ENCODE assay signal across 8 mouse cellular contexts in genomic region chr19:8839103-8839907, GRCm38 (mm10). TPM values are rescaled to one million over a fixed set of nuclear protein-coding genes. Genes with fewer than 3 reads are reported as not detected.
DNase-seq lines count a peak whose midpoint lies in the region; ATAC-seq lines count a peak whose summit lies in the region.

Gene Gng3, minus strand, starts transcription at chr19:8839194.

- H3K9ac ChIP-seq in lung, embryonic 16.5 days (ENCODE audit: low read length) = peak within 1 kb of the TSS; percentile 89
- peak within 1 kb of the TSS; percentile 86 for H3K9ac ChIP-seq in heart, embryonic 16.5 days (ENCODE audit: low read length)
- peak within 1 kb of the TSS; percentile 75 for H3K9ac ChIP-seq in neural tube, embryonic 15.5 days (replicated peaks)

- H3K4me3 ChIP-seq in lung, embryonic 16.5 days (ENCODE audit: low read length) = peak within 1 kb of the TSS; percentile 64
- peak within 1 kb of the TSS; percentile 74 for H3K4me3 ChIP-seq in heart, embryonic 16.5 days (ENCODE audit: low read length)
- peak within 1 kb of the TSS; percentile 54 for H3K4me3 ChIP-seq in neural tube, embryonic 15.5 days (replicated peaks)

- no peaks in the 10 kb centered on the region for H3K9me3 ChIP-seq in lung, embryonic 16.5 days (ENCODE audit: control insufficient read depth, low read length)
- no peaks in the 10 kb centered on the region for H3K9me3 ChIP-seq in heart, embryonic 16.5 days (replicated peaks; ENCODE audit: control insufficient read depth, low read length)
- no peaks in the 10 kb centered on the region for H3K9me3 ChIP-seq in neural tube, embryonic 15.5 days (replicated peaks)

- peaks cover 18% of the 10 kb centered on the region for H3K4me1 ChIP-seq in lung, embryonic 16.5 days (replicated peaks; ENCODE audit: control insufficient read depth, insufficient read depth, low read length)
- peaks cover 26% of the 10 kb centered on the region for H3K4me1 ChIP-seq in heart, embryonic 16.5 days (ENCODE audit: control insufficient read depth, insufficient read depth, low read length)
- H3K4me1 ChIP-seq in neural tube, embryonic 15.5 days = peaks cover 46% of the 10 kb centered on the region

- no peaks in the 10 kb centered on the region for H3K27me3 ChIP-seq in lung, embryonic 16.5 days (ENCODE audit: control insufficient read depth, insufficient read depth, low read depth, low read length)
- H3K27me3 ChIP-seq in heart, embryonic 16.5 days (ENCODE audit: control insufficient read depth, insufficient read depth, low read length) = no peaks in the 10 kb centered on the region
- H3K27me3 ChIP-seq in neural tube, embryonic 15.5 days (replicated peaks) = no peaks in the 10 kb centered on the region

- H3K4me2 ChIP-seq in lung, embryonic 16.5 days (ENCODE audit: low read depth, low read length) = peak within 1 kb of the TSS; percentile 95
- peak within 1 kb of the TSS; percentile 99 for H3K4me2 ChIP-seq in heart, embryonic 16.5 days (ENCODE audit: low read depth, low read length)
- H3K4me2 ChIP-seq in neural tube, embryonic 15.5 days = peak within 1 kb of the TSS; percentile 83

- ATAC-seq in lung, embryonic 16.5 days (ENCODE audit: low read depth) = no peak
- ATAC-seq in heart, embryonic 16.5 days (replicated peaks; ENCODE audit: extremely low read depth, insufficient read depth, low FRiP score) = no peak
- peak; percentile 87 for ATAC-seq in neural tube, embryonic 15.5 days (ENCODE audit: low FRiP score)

- peak within 1 kb of the TSS; percentile 98 for H3K27ac ChIP-seq in lung, embryonic 16.5 days (ENCODE audit: low read length)
- peak within 1 kb of the TSS; percentile 98 for H3K27ac ChIP-seq in heart, embryonic 16.5 days (ENCODE audit: low read length)
- H3K27ac ChIP-seq in neural tube, embryonic 15.5 days (replicated peaks) = peak within 1 kb of the TSS; percentile 98

- WGBS in lung, embryonic 16.5 days = 71% methylated on average over 11 of the region's 11 CpGs
- 61% methylated on average over 11 of the region's 11 CpGs for WGBS in heart, embryonic 16.5 days
- 33% methylated on average over 11 of the region's 11 CpGs for WGBS in neural tube, embryonic 15.5 days

- H3K36me3 ChIP-seq in lung, embryonic 16.5 days (ENCODE audit: control insufficient read depth, insufficient read depth, low read length) = peaks cover 6% of the 10 kb centered on the region
- H3K36me3 ChIP-seq in heart, embryonic 16.5 days (ENCODE audit: control insufficient read depth, insufficient read depth) = peaks cover 13% of the 10 kb centered on the region
- H3K36me3 ChIP-seq in neural tube, embryonic 15.5 days = peaks cover 28% of the 10 kb centered on the region

- no peak for DNase-seq in lung, postnatal 4 days
- DNase-seq in cerebellum, adult 9-11 months = peak; percentile 95
- DNase-seq in left cerebral cortex, postnatal 25 days (ENCODE audit: low spot score in 2 of 2) = peak; percentile 85 to 95
- no peak for DNase-seq in testis, postnatal 10 days (ENCODE audit: low spot score)
- DNase-seq in thymus, postnatal 25 days = no peak

- intact Hi-C loops in left cerebral cortex, postnatal 25 days (cut with DNase I) = loop anchor here (5.0 kb wide), 2 partner anchors 82 to 128 kb away; partner anchors contain the start of genes Eef1g and Nxf1

RNA-seq across cellular contexts. Expression of gene Gng3, which starts in this region (rescaled TPM):
- polyA plus RNA-seq in lung, embryonic 16.5 days (2015; fragmentation: Nextera tagmentation; extraction: Ambion mirVana) = 2.8 and 3.3 TPM in 2 replicates
- polyA plus RNA-seq in heart, embryonic 16.5 days (2015; fragmentation: Nextera tagmentation; extraction: Ambion mirVana) = 1.2 and 1.4 TPM in 2 replicates
- total RNA-seq in left cerebral cortex, postnatal 25 days (2021) = 100 to 1,000 TPM; 201 to 223 TPM
- 414 and 512 TPM in 2 replicates for polyA plus RNA-seq in neural tube, embryonic 15.5 days (2015; fragmentation: Nextera tagmentation; extraction: Ambion mirVana)

Comparison
In these comparisons a context has a peak if more than half of its experiments do, and no peak if none do; other contexts are left out.
1. RNA of gene Gng3 (polyA plus RNA-seq): 414 to 512 TPM in neural tube, embryonic 15.5 days; 2.8 to 3.3 TPM in lung, embryonic 16.5 days and 1.2 to 1.4 TPM in heart, embryonic 16.5 days; every median in the first group is over 10 times any median in the second.
2. DNase-seq: peak in cerebellum, adult 9-11 months (single experiment) and left cerebral cortex, postnatal 25 days (2 of 2); none in lung, postnatal 4 days (0 of 2), testis, postnatal 10 days (single experiment) and thymus, postnatal 25 days (single experiment).
3. Peak in every context shown above with its lines, with median percentiles within 50 percentile points of each other: H3K27ac ChIP-seq, H3K4me2 ChIP-seq, H3K4me3 ChIP-seq and H3K9ac ChIP-seq.